Mouse (Mus musculus) embryonic fibroblast, embryonic 13.5 days (primary cell): Measurements from ENCODE around the gene Vgll3. TPM values are rescaled to one million over a fixed set of nuclear protein-coding genes. Genes with fewer than 3 reads are reported as not detected.

Experiments used
- H3K27ac ChIP-seq: 2 replicates; pipeline ENCODE4 v1.5.1; 2012; ENCODE audit warnings: low read length, control low read depth, inconsistent platforms; ENCODE audit not compliant: insufficient read depth
- H3K4me1 ChIP-seq: 2 replicates; pipeline ENCODE4 v1.6.1; 2011; ENCODE audit warnings: low read length; ENCODE audit not compliant: control insufficient read depth, insufficient read depth
- H3K4me3 ChIP-seq: 2 replicates; pipeline ENCODE4 v1.5.1; 2011; ENCODE audit warnings: mild to moderate bottlenecking, control low read depth, low read length; ENCODE audit not compliant: insufficient read depth
- CTCF ChIP-seq: IDR thresholded peaks from 2 replicates; pipeline ENCODE4 v1.5.1; 2011; ENCODE audit warnings: mild to moderate bottlenecking, control low read depth, low read length, moderate library complexity, borderline replicate concordance; ENCODE audit not compliant: insufficient read depth
- POLR2A ChIP-seq: IDR thresholded peaks from 2 replicates; pipeline ENCODE4 v1.6.1; 2011; ENCODE audit warnings: low read depth, mild to moderate bottlenecking, control low read depth, low read length, moderate library complexity
- polyA plus RNA-seq: library from polyadenylated mRNA; stranded (reverse); fragments of >200 nt; gene quantifications from 2 replicates; pipeline ENCODE4 v1.2.4, GENCODE M21; 2011; ENCODE audit warnings: low read depth; ENCODE audit not compliant: missing spikeins, insufficient read length

The Vgll3 gene
- polyA plus RNA-seq, 1 experiment: 131 TPM

DNA sequence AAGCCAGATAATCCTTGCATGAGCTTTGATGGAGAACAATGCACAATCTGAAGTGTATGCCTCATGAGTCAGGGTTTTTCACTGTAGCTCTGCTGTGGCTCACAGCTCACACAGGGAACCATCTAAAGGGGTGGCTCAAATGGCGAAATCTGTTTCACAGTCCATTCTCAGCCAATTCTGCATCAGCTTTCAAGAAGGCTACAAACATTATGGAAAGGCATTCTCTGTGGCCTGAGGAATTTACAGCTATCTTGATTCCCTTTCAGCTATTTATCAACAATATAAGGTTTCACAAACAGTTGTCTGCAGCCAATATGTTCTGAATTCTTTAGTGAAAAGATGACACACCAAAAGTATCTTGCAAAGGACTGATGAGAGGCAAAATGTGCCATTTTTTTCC, 35.1 kb downstream of the Vgll3 start:
- peak overlapping the region; percentile 19 for H3K27ac ChIP-seq
- TF ChIP-seq POLR2A: no peak
- no peak for TF ChIP-seq CTCF

DNA sequence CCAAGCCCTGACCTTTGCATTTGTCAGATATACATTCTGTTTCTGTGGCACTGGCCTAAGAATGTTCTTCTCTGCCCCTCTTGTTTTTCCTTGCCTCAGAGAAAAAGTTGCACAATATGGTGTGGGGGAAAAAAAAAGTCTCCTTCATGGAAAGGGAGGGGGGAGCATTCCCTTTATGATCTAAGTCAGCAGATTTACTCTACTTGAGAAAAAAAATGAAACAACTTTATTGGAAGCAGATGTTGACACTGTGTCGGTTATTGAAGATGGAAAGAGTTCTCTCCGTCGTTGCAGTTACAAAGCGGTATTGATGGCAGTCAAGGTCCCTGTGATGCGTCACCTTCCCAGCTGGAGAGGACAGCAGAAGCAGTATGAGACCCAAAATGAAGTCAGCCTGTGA, 49.4 kb downstream of the Vgll3 start:
- Histone ChIP-seq H3K4me1 (peaks cover 10% of the 10 kb centered on the region), H3K27ac (no peak overlapping the region), H3K4me3 (no peak overlapping the region)
- TF ChIP-seq CTCF (no peak), POLR2A (no peak)

More for the DNA sequence above, 35.1 kb downstream of the Vgll3 start:
- no peaks in the 10 kb centered on the region for H3K4me1 ChIP-seq
- no peak overlapping the region for H3K4me3 ChIP-seq

DNA sequence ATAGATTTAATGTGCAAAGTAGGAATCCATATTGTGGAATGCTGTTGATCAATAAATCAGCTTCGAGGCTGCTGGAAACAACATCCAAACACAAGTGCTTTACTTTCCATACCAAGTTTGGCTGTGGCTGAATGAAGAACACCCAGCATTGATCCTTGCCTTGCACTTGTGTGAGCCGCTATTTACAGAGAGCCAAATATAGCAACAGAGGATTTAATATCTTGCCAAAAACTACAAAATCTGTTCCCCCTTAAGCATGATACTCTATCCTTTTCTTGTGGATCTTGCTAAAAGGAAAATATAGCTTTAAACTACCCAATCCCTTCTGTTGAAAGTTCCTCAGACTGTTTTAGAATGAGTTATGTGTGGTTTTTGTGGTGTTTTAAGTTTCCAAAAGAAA, 52.9 kb downstream of the Vgll3 start:
- Histone ChIP-seq H3K4me3 (no peak overlapping the region), H3K27ac (peak overlapping the region; percentile 86), H3K4me1 (peaks cover 10% of the 10 kb centered on the region)
- no peak for TF ChIP-seq CTCF
- no peak for TF ChIP-seq POLR2A

DNA sequence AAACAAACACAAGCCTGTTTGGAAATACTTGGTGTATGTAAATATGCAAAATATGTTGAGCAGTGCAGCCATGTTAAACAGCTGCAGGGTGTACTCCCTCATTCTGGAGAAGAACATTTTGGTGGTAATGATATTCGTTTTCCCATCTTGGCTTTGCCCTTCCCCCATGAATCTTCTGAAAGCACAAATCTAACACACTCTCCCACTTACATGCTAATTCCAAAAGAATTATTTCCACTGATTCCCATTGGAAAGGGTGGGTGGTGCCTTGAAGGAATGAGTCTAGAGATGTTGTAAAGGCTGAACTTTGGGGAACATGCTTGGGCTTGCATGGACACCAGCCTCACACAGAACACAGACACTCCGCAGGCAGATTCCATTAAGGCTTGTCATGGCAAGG, 53.9 kb downstream of the Vgll3 start:
- no peak for TF ChIP-seq POLR2A
- no peak for TF ChIP-seq CTCF
- Histone ChIP-seq H3K4me3 (no peak overlapping the region), H3K4me1 (peaks cover 10% of the 10 kb centered on the region), H3K27ac (peak overlapping the region; percentile 94)

DNA sequence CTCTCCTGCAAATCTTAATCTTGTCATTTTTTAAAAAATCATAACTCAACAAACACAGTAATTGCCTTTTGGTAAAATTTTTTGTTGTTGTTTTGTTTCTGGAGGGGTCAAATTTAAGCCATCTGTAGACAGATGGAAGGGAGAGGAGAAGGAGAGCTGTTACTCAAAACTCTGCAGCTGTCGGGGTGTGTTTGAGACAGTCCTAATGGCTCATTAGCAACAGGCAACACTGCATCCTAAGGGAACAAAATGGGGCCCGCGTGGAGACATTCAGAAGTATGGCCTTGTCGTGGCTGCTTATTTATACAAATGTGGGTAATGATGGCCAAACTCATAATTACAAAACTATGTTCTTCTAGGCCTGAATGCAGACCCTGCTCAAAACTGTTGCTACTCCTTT, 73.9 kb downstream of the Vgll3 start:
- TF ChIP-seq CTCF: no peak
- TF ChIP-seq POLR2A: no peak
- no peaks in the 10 kb centered on the region for H3K4me1 ChIP-seq
- H3K27ac ChIP-seq: no peak overlapping the region
- no peak overlapping the region for H3K4me3 ChIP-seq
